Mouse (Mus musculus): Measurements from ENCODE around the gene 4930564D02Rik. TPM values are rescaled to one million over a fixed set of nuclear protein-coding genes. Genes with fewer than 3 reads are reported as not detected.

4930564D02Rik gene
- total and polyA plus RNA-seq, 3 experiments = not detected

DNA sequence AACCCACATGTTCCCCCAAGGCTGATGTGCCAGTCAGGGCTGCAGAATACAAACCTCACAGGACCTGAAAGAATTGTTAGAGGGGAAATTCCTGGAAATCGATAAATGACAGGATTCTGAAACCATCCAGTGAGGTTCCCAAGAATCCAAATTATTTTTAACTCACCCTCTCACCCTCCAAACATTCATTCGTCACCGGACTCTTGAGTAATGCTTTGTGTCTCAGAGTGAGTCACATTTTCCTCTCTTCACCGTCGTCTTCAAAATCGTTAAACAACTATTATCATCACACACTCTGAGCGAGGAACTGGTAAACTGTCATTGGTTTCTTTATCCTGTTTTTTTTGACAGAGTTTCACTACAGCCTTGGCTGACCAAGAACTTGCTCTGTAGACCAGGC is 6.7 kb upstream of the 4930564D02Rik start:
- intact Hi-C loops (cut with DNase I) = loop anchor here (1.0 to 5.0 kb wide), 2 partner anchors 198 to 346 kb away; partner anchors contain the start of genes Capza1 and St7l
- no peak overlapping the region for H3K4me3 ChIP-seq
- no peak overlapping the region; the same call in 1 of the 2 replicates for H3K27ac ChIP-seq
- H3K27me3 ChIP-seq (ENCODE audit: control insufficient read depth, insufficient read depth, low read length) = no peaks in the 10 kb centered on the region
- H3K9ac ChIP-seq (ENCODE audit: low read depth, low read length) = no peak overlapping the region
- WGBS = 22% methylated on average over 7 of the region's 7 CpGs
- no peak for DNase-seq
- no peak for TF ChIP-seq POLR2A (IDR thresholded peaks at IDR 0.05; ENCODE audit: insufficient read depth, low read depth, low read length)
- no peak for TF ChIP-seq CTCF (IDR thresholded peaks at IDR 0.05)
- no peak for TF ChIP-seq EP300 (IDR thresholded peaks at IDR 0.05; ENCODE audit: insufficient read depth, low read depth, low read length)
- no peaks in the 10 kb centered on the region for H3K79me2 ChIP-seq (replicated peaks; ENCODE audit: control insufficient read depth, insufficient read depth, low read length)
- H3K4me1 ChIP-seq (ENCODE audit: control insufficient read depth, insufficient read depth, low read length) = peaks cover 10% of the 10 kb centered on the region
- no peaks in the 10 kb centered on the region for H3K36me3 ChIP-seq (ENCODE audit: control insufficient read depth, insufficient read depth, low read length)

DNA sequence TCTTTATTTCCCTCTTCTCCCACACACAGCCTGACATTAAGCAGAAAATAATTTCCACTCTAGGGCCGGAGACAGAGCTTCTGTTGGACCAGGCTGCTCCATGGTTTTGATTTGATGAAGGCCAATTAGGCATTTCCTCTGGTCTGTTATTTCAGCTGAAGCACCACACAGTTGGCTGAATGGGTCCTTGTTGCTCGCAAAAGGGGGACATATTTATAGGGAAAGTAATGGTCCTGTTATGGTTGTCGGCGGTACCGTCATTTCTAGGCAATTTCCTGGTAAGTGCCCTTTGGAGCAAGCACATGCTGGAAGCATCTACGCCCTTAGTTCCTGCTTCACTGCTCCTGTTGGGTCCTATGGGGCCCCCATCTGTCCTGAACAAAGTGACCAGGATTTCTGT is 5.7 kb upstream of the 4930564D02Rik start:
- Histone ChIP-seq H3K9ac (ENCODE audit: low read depth, low read length) (no peak overlapping the region), H3K27me3 (ENCODE audit: control insufficient read depth, insufficient read depth, low read length) (no peaks in the 10 kb centered on the region), H3K4me1 (ENCODE audit: control insufficient read depth, insufficient read depth, low read length) (peaks cover 4% of the 10 kb centered on the region; the same call in 1 of the 2 replicates), H3K36me3 (ENCODE audit: control insufficient read depth, insufficient read depth, low read length) (no peaks in the 10 kb centered on the region), H3K27ac (peak overlapping the region; percentile 23), H3K79me2 (replicated peaks; ENCODE audit: control insufficient read depth, insufficient read depth, low read length) (no peaks in the 10 kb centered on the region), H3K4me3 (no peak overlapping the region)
- DNase-seq = no peak
- intact Hi-C loops (cut with DNase I) = no loop called here
- no peak for TF ChIP-seq POLR2A (IDR thresholded peaks at IDR 0.05; ENCODE audit: insufficient read depth, low read depth, low read length)
- TF ChIP-seq CTCF (IDR thresholded peaks at IDR 0.05) = no peak
- no peak for TF ChIP-seq EP300 (IDR thresholded peaks at IDR 0.05; ENCODE audit: insufficient read depth, low read depth, low read length)
- WGBS = 49% methylated on average over 6 of the region's 6 CpGs

DNA sequence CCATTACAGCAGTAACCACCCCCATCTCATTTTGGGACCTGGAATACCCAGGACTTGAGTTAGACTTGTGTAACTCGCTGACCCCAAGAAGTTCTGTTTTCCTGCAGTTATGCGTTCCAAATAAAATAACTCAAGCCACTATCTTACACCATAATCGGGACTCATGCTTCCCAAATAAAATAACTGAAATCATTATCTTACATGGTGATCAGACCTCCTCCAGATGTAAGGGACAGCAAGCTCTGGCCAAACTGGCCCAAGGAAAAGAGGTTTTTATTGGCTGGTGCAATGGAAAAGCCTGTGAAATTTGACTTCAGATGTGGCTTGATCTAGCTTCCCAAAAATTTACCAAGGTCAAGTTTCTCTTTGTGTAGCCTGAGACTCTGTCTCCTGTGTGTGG is 5.1 kb upstream of the 4930564D02Rik start:
- Histone ChIP-seq H3K4me1 (ENCODE audit: control insufficient read depth, insufficient read depth, low read length) (peaks cover 4% of the 10 kb centered on the region; the same call in 1 of the 2 replicates), H3K9ac (ENCODE audit: low read depth, low read length) (no peak overlapping the region), H3K4me3 (no peak overlapping the region), H3K27ac (no peak overlapping the region), H3K36me3 (ENCODE audit: control insufficient read depth, insufficient read depth, low read length) (no peaks in the 10 kb centered on the region), H3K27me3 (ENCODE audit: control insufficient read depth, insufficient read depth, low read length) (no peaks in the 10 kb centered on the region), H3K79me2 (replicated peaks; ENCODE audit: control insufficient read depth, insufficient read depth, low read length) (no peaks in the 10 kb centered on the region)
- DNase-seq = no peak
- TF ChIP-seq CTCF (IDR thresholded peaks at IDR 0.05) (no peak), POLR2A (IDR thresholded peaks at IDR 0.05; ENCODE audit: insufficient read depth, low read depth, low read length) (no peak), EP300 (IDR thresholded peaks at IDR 0.05; ENCODE audit: insufficient read depth, low read depth, low read length) (no peak)
- WGBS = 61% methylated on average over 3 of the region's 3 CpGs
- intact Hi-C loops (cut with DNase I) = no loop called here

DNA sequence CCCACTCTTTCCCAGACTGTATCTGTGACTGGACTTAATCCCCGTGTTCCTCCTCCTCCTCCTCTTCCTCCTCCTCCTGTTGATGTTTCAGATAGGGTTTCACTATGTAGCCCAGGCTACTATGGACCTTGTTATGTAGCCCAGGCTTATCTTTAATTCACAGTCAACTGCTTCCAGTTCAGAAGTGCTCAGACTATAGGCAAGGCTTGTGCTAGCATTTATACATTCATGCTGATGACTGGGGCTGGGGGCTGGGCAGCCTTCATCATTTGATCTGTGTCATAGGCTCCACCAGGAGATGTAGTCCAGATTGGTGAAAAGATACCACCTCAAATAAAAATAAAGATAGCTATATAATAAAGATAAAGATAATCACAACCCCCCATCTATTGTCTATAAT is 4.7 kb upstream of the 4930564D02Rik start:
- Histone ChIP-seq H3K27ac (no peak overlapping the region), H3K27me3 (ENCODE audit: control insufficient read depth, insufficient read depth, low read length) (no peaks in the 10 kb centered on the region), H3K4me1 (ENCODE audit: control insufficient read depth, insufficient read depth, low read length) (peaks cover 4% of the 10 kb centered on the region; the same call in 1 of the 2 replicates), H3K9ac (ENCODE audit: low read depth, low read length) (no peak overlapping the region), H3K79me2 (replicated peaks; ENCODE audit: control insufficient read depth, insufficient read depth, low read length) (no peaks in the 10 kb centered on the region), H3K4me3 (no peak overlapping the region), H3K36me3 (ENCODE audit: control insufficient read depth, insufficient read depth, low read length) (no peaks in the 10 kb centered on the region)
- intact Hi-C loops (cut with DNase I) = no loop called here
- no peak for TF ChIP-seq EP300 (IDR thresholded peaks at IDR 0.05; ENCODE audit: insufficient read depth, low read depth, low read length)
- TF ChIP-seq CTCF (IDR thresholded peaks at IDR 0.05) = no peak
- no peak for TF ChIP-seq POLR2A (IDR thresholded peaks at IDR 0.05; ENCODE audit: insufficient read depth, low read depth, low read length)
- no peak for DNase-seq
- 63% methylated on average over 1 of the region's 1 CpGs for WGBS

DNA sequence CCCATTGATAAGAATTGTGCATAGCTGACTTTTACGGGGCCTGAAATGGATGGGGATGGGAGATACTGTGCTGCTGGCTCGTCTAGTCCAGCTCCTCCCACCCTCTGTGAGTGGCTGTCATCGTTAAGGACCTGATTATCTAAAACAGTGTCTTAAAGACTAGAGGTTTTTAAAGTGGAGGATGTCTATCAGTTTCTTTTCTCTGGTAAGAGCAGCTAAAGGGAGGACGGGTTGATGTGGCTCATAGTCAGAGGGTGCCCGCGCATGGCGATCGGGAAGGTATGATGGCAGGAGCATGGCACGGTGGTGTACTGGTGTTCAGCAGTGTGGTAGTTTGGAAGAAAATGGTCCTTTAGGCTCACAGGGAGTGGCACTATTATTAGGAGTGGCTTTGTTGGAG is 4.0 kb upstream of the 4930564D02Rik start:
- no peak overlapping the region for H3K4me3 ChIP-seq
- no peaks in the 10 kb centered on the region for H3K79me2 ChIP-seq (replicated peaks; ENCODE audit: control insufficient read depth, insufficient read depth, low read length)
- no peaks in the 10 kb centered on the region for H3K36me3 ChIP-seq (ENCODE audit: control insufficient read depth, insufficient read depth, low read length)
- no peak for DNase-seq
- no peak for TF ChIP-seq POLR2A (IDR thresholded peaks at IDR 0.05; ENCODE audit: insufficient read depth, low read depth, low read length)
- no peak for TF ChIP-seq EP300 (IDR thresholded peaks at IDR 0.05; ENCODE audit: insufficient read depth, low read depth, low read length)
- TF ChIP-seq CTCF (IDR thresholded peaks at IDR 0.05) = no peak
- H3K27ac ChIP-seq = no peak overlapping the region
- H3K4me1 ChIP-seq (ENCODE audit: control insufficient read depth, insufficient read depth, low read length) = peaks cover 4% of the 10 kb centered on the region; the same call in 1 of the 2 replicates
- WGBS = 80% methylated on average over 9 of the region's 9 CpGs
- intact Hi-C loops (cut with DNase I) = no loop called here
- H3K9ac ChIP-seq (ENCODE audit: low read depth, low read length) = no peak overlapping the region
- no peaks in the 10 kb centered on the region for H3K27me3 ChIP-seq (ENCODE audit: control insufficient read depth, insufficient read depth, low read length)

DNA sequence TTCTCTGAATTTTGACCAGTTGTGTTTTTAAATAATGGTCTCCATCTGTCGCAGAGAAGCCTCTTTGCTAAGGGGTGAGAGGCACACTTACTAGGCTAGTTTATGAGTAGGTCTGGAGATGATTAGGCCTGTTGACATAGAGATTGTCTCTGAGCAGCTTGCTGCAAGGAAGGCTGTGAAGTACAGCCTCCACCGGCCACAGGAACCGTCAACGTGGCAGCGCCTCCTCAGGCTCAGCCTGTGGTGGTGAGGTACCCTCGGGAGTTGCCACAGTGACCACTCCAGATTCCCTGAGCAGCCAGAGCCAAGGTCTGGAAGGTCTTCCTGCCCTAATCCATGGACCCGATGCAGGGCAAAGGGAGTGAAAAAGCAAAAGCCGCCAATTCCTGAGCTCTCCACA is 3.9 kb downstream of the 4930564D02Rik start:
- intact Hi-C loops (cut with DNase I) = no loop called here
- Histone ChIP-seq H3K4me1 (ENCODE audit: control insufficient read depth, insufficient read depth, low read length) (no peaks in the 10 kb centered on the region), H3K79me2 (replicated peaks; ENCODE audit: control insufficient read depth, insufficient read depth, low read length) (no peaks in the 10 kb centered on the region), H3K4me3 (no peak overlapping the region), H3K9ac (ENCODE audit: low read depth, low read length) (no peak overlapping the region), H3K27ac (no peak overlapping the region), H3K36me3 (ENCODE audit: control insufficient read depth, insufficient read depth, low read length) (no peaks in the 10 kb centered on the region), H3K27me3 (ENCODE audit: control insufficient read depth, insufficient read depth, low read length) (no peaks in the 10 kb centered on the region)
- TF ChIP-seq EP300 (IDR thresholded peaks at IDR 0.05; ENCODE audit: insufficient read depth, low read depth, low read length) (no peak), POLR2A (IDR thresholded peaks at IDR 0.05; ENCODE audit: insufficient read depth, low read depth, low read length) (no peak), CTCF (IDR thresholded peaks at IDR 0.05) (no peak)
- DNase-seq = no peak
- 65% methylated on average over 8 of the region's 8 CpGs for WGBS
